9 mouse cellular contexts compared by ENCODE assay signal in genomic region chr12:8881736-8882135, GRCm38 (mm10). TPM values are rescaled to one million over a fixed set of nuclear protein-coding genes. Genes with fewer than 3 reads are reported as not detected.
DNase-seq lines count a peak whose midpoint lies in the region; ATAC-seq and TF ChIP-seq lines count a peak whose summit lies in the region.
"Had no signal": no experiment of that assay in that cellular context is flagged by ENCODE, and none has a peak within 500 bp of the region (broad histone marks: within the 10 kb centered on the region; RNA-seq: fewer than 3 reads in every experiment).

No protein-coding gene starts in this region.

- intact Hi-C loops in left cerebral cortex, adult 2 months (cut with DNase I), result no loop called here

- no peak overlapping the region for H3K27ac ChIP-seq in left cerebral cortex, adult 2 months
- H3K27ac ChIP-seq in intestine, postnatal 0 days (ENCODE audit: low read depth, low read length), result no peak overlapping the region
- H3K27ac ChIP-seq in midbrain, embryonic 15.5 days, result no peak overlapping the region

- no peak overlapping the region for H3K4me2 ChIP-seq in intestine, postnatal 0 days (replicated peaks; ENCODE audit: low read depth)
- no peak overlapping the region for H3K4me2 ChIP-seq in midbrain, embryonic 15.5 days

- no peaks in the 10 kb centered on the region for H3K27me3 ChIP-seq in intestine, postnatal 0 days (replicated peaks; ENCODE audit: control insufficient read depth, insufficient read depth, low read length)
- H3K27me3 ChIP-seq in midbrain, embryonic 15.5 days (replicated peaks), result no peaks in the 10 kb centered on the region

- H3K9ac ChIP-seq in intestine, postnatal 0 days (ENCODE audit: low read depth, low read length), result no peak overlapping the region
- no peak overlapping the region for H3K9ac ChIP-seq in midbrain, embryonic 15.5 days

- H3K9me3 ChIP-seq in intestine, postnatal 0 days (ENCODE audit: control insufficient read depth), result no peaks in the 10 kb centered on the region
- H3K9me3 ChIP-seq in midbrain, embryonic 15.5 days, result no peaks in the 10 kb centered on the region

- H3K36me3 ChIP-seq in intestine, postnatal 0 days (ENCODE audit: control insufficient read depth, insufficient read depth), result no peaks in the 10 kb centered on the region
- H3K36me3 ChIP-seq in midbrain, embryonic 15.5 days (replicated peaks), result no peaks in the 10 kb centered on the region

- H3K4me1 ChIP-seq in intestine, postnatal 0 days (replicated peaks; ENCODE audit: control insufficient read depth, insufficient read depth, low read length), result peaks cover 19% of the 10 kb centered on the region
- H3K4me1 ChIP-seq in midbrain, embryonic 15.5 days, result peaks cover 10% of the 10 kb centered on the region

- no peak overlapping the region for H3K4me3 ChIP-seq in left cerebral cortex, adult 2 months
- H3K4me3 ChIP-seq in intestine, postnatal 0 days (ENCODE audit: low read depth, low read length), result no peak overlapping the region
- H3K4me3 ChIP-seq in midbrain, embryonic 15.5 days, result no peak overlapping the region
- H3K4me3 ChIP-seq: myocyte had no signal

- 30% methylated on average over 4 of the region's 4 CpGs for WGBS in intestine, postnatal 0 days
- 66% methylated on average over 4 of the region's 4 CpGs for WGBS in midbrain, embryonic 15.5 days

- DNase-seq in left cerebral cortex, adult 2 months (ENCODE audit: extremely low spot score in 1 of 2, low spot score in 2 of 2), result no peak
- no peak for DNase-seq in left cerebral cortex, adult 11 months (ENCODE audit: low spot score)
- DNase-seq in adrenal gland, postnatal 25 days, result peak; percentile 28
- peak; percentile 56 to 58 for DNase-seq in lung, postnatal 4 days
- no peak for DNase-seq in layer of hippocampus, adult 18-20 months (ENCODE audit: low spot score in 2 of 2)
- no peak for DNase-seq in testis, postnatal 14 days (ENCODE audit: low spot score)

- ATAC-seq in intestine, postnatal 0 days, result no peak
- no peak for ATAC-seq in midbrain, embryonic 15.5 days (replicated peaks)

- peak; percentile 20 for TF ChIP-seq CTCF in left cerebral cortex, adult 2 months (IDR thresholded peaks at IDR 0.05)
- TF ChIP-seq CTCF in intestine, postnatal 0 days (IDR thresholded peaks at IDR 0.05; ENCODE audit: low read depth), result peak; percentile 80

RNA-seq across cellular contexts. Expression of gene Laptm4a, which starts 39.7 kb away (rescaled TPM):
- 100 to 1,000 TPM; 166 to 168 TPM for total RNA-seq in left cerebral cortex, adult 2 months (2021)
- total RNA-seq in adrenal gland, postnatal 25 days (2021), result 421 and 503 TPM in 2 replicates
- 241 and 242 TPM in 2 replicates for polyA plus RNA-seq in intestine, postnatal 0 days (2015; fragmentation: Nextera tagmentation; extraction: Ambion mirVana)
- polyA plus RNA-seq in midbrain, embryonic 15.5 days (2015; fragmentation: Nextera tagmentation; extraction: Ambion mirVana), result 171 and 181 TPM in 2 replicates
- 100 to 1,000 TPM; 215 to 227 TPM for total RNA-seq in layer of hippocampus, adult 18-20 months (2021)

Comparison
In these comparisons a context has a peak if more than half of its experiments do, and no peak if none do; other contexts are left out.
1. DNase-seq: peak in adrenal gland, postnatal 25 days (single experiment) and lung, postnatal 4 days (2 of 2); none in left cerebral cortex, adult 2 months (0 of 2), left cerebral cortex, adult 11 months (single experiment), layer of hippocampus, adult 18-20 months (0 of 2) and testis, postnatal 14 days (single experiment).